ENCODE assay signal across 9 mouse cellular contexts in the genomic region with DNA sequence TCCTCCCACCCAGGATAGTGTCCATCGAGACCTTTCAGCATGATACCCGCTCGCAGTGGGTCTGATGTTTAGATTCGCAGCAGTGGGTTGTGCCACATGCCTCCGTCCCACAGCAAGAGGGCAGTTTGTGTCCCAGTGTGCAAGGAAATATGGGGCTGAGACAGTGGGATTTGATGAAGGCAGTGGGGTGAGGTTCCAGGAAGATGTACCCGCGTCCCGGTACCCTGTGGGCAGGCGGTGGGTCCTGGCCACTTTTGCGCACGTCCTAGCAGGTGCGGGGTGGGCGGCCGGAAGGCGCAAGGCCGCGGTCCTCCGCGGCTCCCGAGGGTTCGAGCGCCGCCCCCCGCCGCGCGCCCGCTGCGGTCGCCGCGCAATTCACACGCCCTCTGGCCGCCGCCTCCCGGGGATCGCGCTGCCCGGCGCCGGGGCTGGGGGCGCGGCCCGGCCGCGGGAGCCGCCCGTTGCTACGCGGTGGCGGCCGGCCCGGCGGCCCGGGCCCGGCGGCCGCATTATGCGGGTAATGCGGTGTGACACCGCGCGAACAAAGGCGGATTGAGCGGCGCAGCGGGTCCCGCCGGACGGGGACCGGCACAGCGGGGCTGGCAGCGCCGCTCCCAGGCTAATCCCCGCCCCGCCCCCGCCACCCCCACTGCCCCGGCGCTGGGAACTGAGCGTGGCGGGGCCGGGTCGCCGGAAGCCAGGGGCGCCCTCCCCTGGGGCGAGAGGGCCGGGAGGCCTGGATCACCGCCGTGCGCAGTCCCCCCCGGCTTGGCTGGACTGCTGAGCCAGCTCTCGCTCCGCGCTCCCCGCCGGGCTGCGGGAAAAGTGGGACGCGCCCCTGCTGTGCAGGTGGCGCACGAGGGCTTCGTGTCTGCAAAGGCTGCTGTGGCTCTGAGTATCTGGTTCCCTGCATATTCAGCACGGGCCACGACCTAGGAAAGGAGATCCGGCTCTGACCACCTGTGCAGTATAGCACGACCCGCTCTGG. TPM values are rescaled to one million over a fixed set of nuclear protein-coding genes. Genes with fewer than 3 reads are reported as not detected.
DNase-seq lines count a peak whose midpoint lies in the region; ATAC-seq and TF ChIP-seq lines count a peak whose summit lies in the region.
"Had no signal": no experiment of that assay in that cellular context is flagged by ENCODE, and none has a peak within 500 bp of the region (broad histone marks: within the 10 kb centered on the region; RNA-seq: fewer than 3 reads in every experiment).

No protein-coding gene starts in this region.

- peaks cover 67% of the 10 kb centered on the region for H3K27me3 ChIP-seq in embryonic facial prominence, embryonic 12.5 days
- peaks cover 14% of the 10 kb centered on the region for H3K27me3 ChIP-seq in hindbrain, embryonic 14.5 days (ENCODE audit: control insufficient read depth, insufficient read depth, low read length)
- peaks cover 90% of the 10 kb centered on the region for H3K27me3 ChIP-seq in liver, embryonic 15.5 days

- H3K9ac ChIP-seq in ES-E14 (ENCODE audit: insufficient read depth, low read depth, low read length, poor library complexity, severe bottlenecking): peak overlapping the region; percentile 35
- H3K9ac ChIP-seq in embryonic facial prominence, embryonic 12.5 days: peak overlapping the region; percentile 48
- H3K9ac ChIP-seq in hindbrain, embryonic 14.5 days: peak overlapping the region; percentile 87
- no peak overlapping the region for H3K9ac ChIP-seq in liver, embryonic 15.5 days

- peak; percentile 56 for DNase-seq in gastrocnemius, adult 18-20 months (ENCODE audit: low spot score)
- no peak for DNase-seq in gastrocnemius, postnatal 4 days (ENCODE audit: low spot score in 2 of 2)
- no peak for DNase-seq in ES-E14 (ENCODE audit: low read depth, low spot score)
- peak; percentile 66 for DNase-seq in hindbrain, embryonic 14.5 days (ENCODE audit: low spot score)
- peak; percentile 13 for DNase-seq in skeletal muscle tissue, adult 2 months (ENCODE audit: low read depth, low spot score)

- peak overlapping the region; percentile 99 for H3K4me2 ChIP-seq in embryonic facial prominence, embryonic 12.5 days (replicated peaks)
- H3K4me2 ChIP-seq in hindbrain, embryonic 14.5 days (replicated peaks): peak overlapping the region; percentile 92
- peak overlapping the region; percentile 66 for H3K4me2 ChIP-seq in liver, embryonic 15.5 days

- H3K9me3 ChIP-seq in ES-E14 (ENCODE audit: control insufficient read depth, insufficient read depth, low read depth, low read length): no peaks in the 10 kb centered on the region
- 0 out of 2 replicates have a peak, but pooled peaks cover 3% of the 10 kb centered on the region for H3K9me3 ChIP-seq in embryonic facial prominence, embryonic 12.5 days
- H3K9me3 ChIP-seq in hindbrain, embryonic 14.5 days (ENCODE audit: control insufficient read depth, low read length): no peaks in the 10 kb centered on the region
- H3K9me3 ChIP-seq in liver, embryonic 15.5 days (replicated peaks): no peaks in the 10 kb centered on the region

- H3K36me3 ChIP-seq in ES-E14 (ENCODE audit: control insufficient read depth, insufficient read depth, low read length, poor library complexity, severe bottlenecking): no peaks in the 10 kb centered on the region
- H3K36me3 ChIP-seq in embryonic facial prominence, embryonic 12.5 days: no peaks in the 10 kb centered on the region
- H3K36me3 ChIP-seq in hindbrain, embryonic 14.5 days (replicated peaks; ENCODE audit: control insufficient read depth, insufficient read depth): no peaks in the 10 kb centered on the region
- H3K36me3 ChIP-seq in liver, embryonic 15.5 days (replicated peaks): no peaks in the 10 kb centered on the region

- H3K4me1 ChIP-seq in ES-E14 (ENCODE audit: control insufficient read depth in 2 of 2, insufficient read depth in 2 of 2, low read length in 2 of 2, poor library complexity in 1 of 2): peaks cover 0 to 16% of the 10 kb centered on the region in 2 experiments; a peak in 2 of 4 replicates
- H3K4me1 ChIP-seq in embryonic facial prominence, embryonic 12.5 days: peaks cover 15% of the 10 kb centered on the region
- H3K4me1 ChIP-seq in hindbrain, embryonic 14.5 days (replicated peaks; ENCODE audit: control insufficient read depth, insufficient read depth, low read length): peaks cover 35% of the 10 kb centered on the region
- H3K4me1 ChIP-seq in liver, embryonic 15.5 days (replicated peaks): peaks cover 6% of the 10 kb centered on the region; the same call in 1 of the 2 replicates

- in situ Hi-C loops in ES-E14 (cut with MboI; ENCODE audit: low sequenced_read_pairs in 2 of 2, unreplicated experiment in 2 of 2): no loop called here

- WGBS in embryonic facial prominence, embryonic 12.5 days: under 1% methylated on average over 97 of the region's 107 CpGs
- under 1% methylated on average over 82 of the region's 107 CpGs for WGBS in hindbrain, embryonic 14.5 days
- 2% methylated on average over 101 of the region's 107 CpGs for WGBS in liver, embryonic 15.5 days (ENCODE audit: insufficient replicate concordance)

- 0 out of 2 replicates have a peak, but pooled peaks have one; percentile 5 for ATAC-seq in embryonic facial prominence, embryonic 12.5 days (ENCODE audit: insufficient number of reproducible peaks, insufficient read depth, low FRiP score, low TSS enrichment)
- peak; percentile 47 for ATAC-seq in hindbrain, embryonic 14.5 days (ENCODE audit: low FRiP score)
- ATAC-seq in liver, embryonic 15.5 days (ENCODE audit: insufficient read depth): no peak
- no peak for ATAC-seq in monocyte, adult 5-6 weeks (replicated peaks; ENCODE audit: insufficient number of reproducible peaks, low FRiP score, low TSS enrichment, poor library complexity, severe bottlenecking)

- H3K27ac ChIP-seq in ES-E14 (ENCODE audit: insufficient read depth, low read depth, low read length, poor library complexity, severe bottlenecking): no peak overlapping the region
- no peak overlapping the region for H3K27ac ChIP-seq in embryonic facial prominence, embryonic 12.5 days
- H3K27ac ChIP-seq in hindbrain, embryonic 14.5 days: peak overlapping the region; percentile 88
- no peak overlapping the region for H3K27ac ChIP-seq in liver, embryonic 15.5 days (replicated peaks)

- peak overlapping the region; percentile 43 to 60 for H3K4me3 ChIP-seq in ES-E14 (ENCODE audit: insufficient read depth in 1 of 2, low read depth in 1 of 2, low read length in 2 of 2, poor library complexity in 1 of 2, severe bottlenecking in 1 of 2)
- H3K4me3 ChIP-seq in embryonic facial prominence, embryonic 12.5 days: peak overlapping the region; percentile 55
- H3K4me3 ChIP-seq in hindbrain, embryonic 14.5 days (replicated peaks; ENCODE audit: low read length): peak overlapping the region; percentile 57
- peak overlapping the region; percentile 46 for H3K4me3 ChIP-seq in liver, embryonic 15.5 days (replicated peaks)

TF ChIP-seq in ES-E14, 5 proteins besides CTCF, POLR2A, EP300 and RAD21:
- no peak for TF ChIP-seq HCFC1 (IDR thresholded peaks at IDR 0.05; ENCODE audit: borderline replicate concordance, insufficient read depth, low read length)
- no peak for TF ChIP-seq CHD2 (IDR thresholded peaks at IDR 0.05; ENCODE audit: low read depth, low read length)
- no peak for TF ChIP-seq MAFK (IDR thresholded peaks at IDR 0.05; ENCODE audit: insufficient read depth, low read depth, low read length)
- TF ChIP-seq ZC3H11A (IDR thresholded peaks at IDR 0.05; ENCODE audit: borderline replicate concordance, low read depth, low read length): no peak
- TF ChIP-seq ZNF384 (IDR thresholded peaks at IDR 0.05; ENCODE audit: low read depth, low read length): no peak

RNA-seq across cellular contexts. Expression of a gene that starts 36.0 kb away (rescaled TPM):
- not detected for total RNA-seq in gastrocnemius, adult 18-20 months (2021)
- total RNA-seq in gastrocnemius, postnatal 4 days (2021): under 1 TPM; 0.21 to 0.27 TPM
- total RNA-seq in ES-E14 (2012; rRNA removed): 6.0 and 7.5 TPM in 2 replicates
- polyA plus RNA-seq in embryonic facial prominence, embryonic 12.5 days (2016; fragmentation: Nextera tagmentation; extraction: Ambion mirVana): 4.7 and 6.1 TPM in 2 replicates
- polyA plus RNA-seq in hindbrain, embryonic 14.5 days (2014; fragmentation: Nextera tagmentation; extraction: Ambion mirVana): 9.0 and 9.1 TPM in 2 replicates
- polyA plus RNA-seq in liver, embryonic 15.5 days (2015; fragmentation: Nextera tagmentation; extraction: Ambion mirVana): not detected in 2 replicates
- total RNA-seq in monocyte, adult 5-6 weeks (2017): not detected in 3 replicates
- total RNA-seq: MEL had no signal

Comparison
In these comparisons a context has a peak if more than half of its experiments do, and no peak if none do; other contexts are left out.
1. DNase-seq: peak in gastrocnemius, adult 18-20 months (single experiment), hindbrain, embryonic 14.5 days (single experiment) and skeletal muscle tissue, adult 2 months (single experiment); none in gastrocnemius, postnatal 4 days (0 of 2) and ES-E14 (single experiment).
2. ATAC-seq: peak in embryonic facial prominence, embryonic 12.5 days (single experiment) and hindbrain, embryonic 14.5 days (single experiment); none in liver, embryonic 15.5 days (single experiment) and monocyte, adult 5-6 weeks (single experiment).
3. Peak in every context shown above with its lines, with median percentiles within 50 percentile points of each other: H3K4me3 ChIP-seq and H3K4me2 ChIP-seq.